Mouse (Mus musculus) C2C12 (cell line): ENCODE data around the gene Pde4dip.

Source experiments
- CEBPB ChIP-seq: IDR thresholded peaks from one replicate; pipeline ENCODE4 v1.6.1; 2011; ENCODE audit warnings: low read depth, mild to moderate bottlenecking, control low read depth, moderate library complexity
- CTCF ChIP-seq: IDR thresholded peaks from one replicate; pipeline ENCODE4 v1.5.1; 2011; ENCODE audit not compliant: control insufficient read depth, insufficient read depth, insufficient read length
- MAX ChIP-seq: IDR thresholded peaks from one replicate; pipeline ENCODE4 v1.6.1; 2011; ENCODE audit warnings: mild to moderate bottlenecking, control low read depth
- MYOG ChIP-seq: IDR thresholded peaks from one replicate; pipeline ENCODE4 v1.6.1; 2011; ENCODE audit not compliant: control insufficient read depth, insufficient read length; ENCODE audit errors: extremely low read depth
- USF1 ChIP-seq: IDR thresholded peaks from one replicate; pipeline ENCODE4 v1.6.1; 2011; ENCODE audit warnings: low read depth, mild to moderate bottlenecking, control low read depth, moderate library complexity

DNA sequence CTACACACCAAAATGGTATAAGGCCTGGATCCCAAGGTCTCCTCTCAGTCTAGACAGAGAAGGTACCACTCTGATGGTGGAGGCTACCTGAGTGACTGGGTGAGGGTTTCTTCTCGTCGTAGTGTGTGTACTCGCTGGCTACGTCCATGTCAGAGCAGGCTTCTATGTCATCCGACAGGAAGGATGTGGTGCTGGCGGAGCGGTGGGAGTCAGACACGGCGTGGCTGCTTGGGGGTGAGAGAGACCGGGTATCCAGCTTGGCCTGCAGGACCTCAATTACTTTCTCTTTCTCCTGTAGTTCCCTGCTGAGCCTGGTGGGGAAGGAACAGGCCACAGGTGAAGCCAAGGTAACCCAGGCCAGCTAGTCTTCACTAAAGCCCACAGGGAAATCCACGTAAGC lies 178.4 kb downstream of the Pde4dip start:
- no peak for TF ChIP-seq CTCF
- TF ChIP-seq MAX, result no peak
- no peak for TF ChIP-seq CEBPB
- no peak for TF ChIP-seq USF1
- no peak for TF ChIP-seq MYOG
